Mouse (Mus musculus) spleen, adult 2 months (tissue): ENCODE results near the gene Tmem82. TPM values are rescaled to one million over a fixed set of nuclear protein-coding genes. Genes with fewer than 3 reads are reported as not detected.

Experiments used
- DNase-seq, 2 experiments: peaks; one replicate each; pipeline versions ENCODE4 v3.0.0 to v3.0.0-alpha.2; 2012 to 2021; ENCODE audit warnings: low spot score in 2 of 2, low read depth in 1 of 2
- H3K27ac ChIP-seq: fragments of 200-500 bp; 2 replicates; pipeline ENCODE4 v1.5.1; 2012; ENCODE audit warnings: low read length, inconsistent platforms; ENCODE audit not compliant: insufficient read depth
- H3K27me3 ChIP-seq: fragments of 200-500 bp; 2 replicates; pipeline ENCODE4 v1.6.1; 2012; ENCODE audit warnings: mild to moderate bottlenecking, moderate library complexity, low read length, inconsistent platforms; ENCODE audit not compliant: control insufficient read depth, insufficient read depth
- H3K36me3 ChIP-seq: fragments of 200-500 bp; 2 replicates; pipeline ENCODE4 v1.6.1; 2012; ENCODE audit warnings: mild to moderate bottlenecking, low read length, inconsistent platforms; ENCODE audit not compliant: control insufficient read depth, insufficient read depth
- H3K4me1 ChIP-seq: fragments of 200-500 bp; 2 replicates; pipeline ENCODE4 v1.6.1; 2011; ENCODE audit warnings: inconsistent platforms; ENCODE audit not compliant: control insufficient read depth, insufficient read depth, insufficient read length
- H3K4me3 ChIP-seq: fragments of 200-500 bp; 2 replicates; pipeline ENCODE4 v1.5.1; 2011; ENCODE audit warnings: mild to moderate bottlenecking, inconsistent platforms; ENCODE audit not compliant: insufficient read depth, insufficient read length; ENCODE audit errors: extremely low read depth
- CTCF ChIP-seq: fragments of 200-500 bp; IDR thresholded peaks from 2 replicates; pipeline ENCODE4 v1.5.1; 2011; ENCODE audit warnings: mild to moderate bottlenecking, inconsistent platforms; ENCODE audit not compliant: insufficient read depth, insufficient read length, insufficient replicate concordance; ENCODE audit errors: extremely low read depth
- POLR2A ChIP-seq: fragments of 200-500 bp; IDR thresholded peaks from 2 replicates; pipeline ENCODE4 v1.6.1; 2011; ENCODE audit warnings: low read depth, low read length, inconsistent platforms
- whole genome bisulfite sequencing: fragments of 180-500 bp; shearing (Covaris S2); methylation state at CpG from one replicate; pipeline ENCODE4 v1.1.7; 2018; 5-methylcytosine and 5-hydroxymethylcytosine counted together
- polyA plus RNA-seq: library from polyadenylated mRNA; depleted of rRNA; stranded (reverse); fragments of >200 nt; gene quantifications from 2 replicates; pipeline ENCODE4 v1.2.3, GENCODE M21; 2012

Tmem82 gene
- polyA plus RNA-seq, 1 experiment, result 0.56 TPM

GRCm38 (mm10) chr4:141658846-141659484, 40.5 kb upstream of the Tmem82 start:
- Histone ChIP-seq H3K4me1 (peaks cover 4% of the 10 kb centered on the region; the same call in 1 of the 2 replicates), H3K27me3 (no peaks in the 10 kb centered on the region), H3K27ac (no peak overlapping the region), H3K4me3 (no peak overlapping the region), H3K36me3 (0 out of 2 replicates have a peak, but pooled peaks cover 2% of the 10 kb centered on the region)
- TF ChIP-seq CTCF (no peak), POLR2A (no peak)
- no peak for DNase-seq
- 79% methylated on average over 6 of the region's 6 CpGs for WGBS

- no peak for TF ChIP-seq CTCF
- TF ChIP-seq POLR2A, result no peak
- peaks cover 4% of the 10 kb centered on the region; the same call in 1 of the 2 replicates for H3K36me3 ChIP-seq
- no peaks in the 10 kb centered on the region; the same call in 1 of the 2 replicates for H3K4me1 ChIP-seq
- DNase-seq, result no peak
- no peaks in the 10 kb centered on the region for H3K27me3 ChIP-seq
- no peak overlapping the region for H3K27ac ChIP-seq
- no peak overlapping the region for H3K4me3 ChIP-seq
- WGBS, result 95% methylated on average over 8 of the region's 8 CpGs
Observed at GRCm38 (mm10) chr4:141656932-141657331, 38.5 kb upstream of the Tmem82 start.

- H3K36me3 ChIP-seq, result peaks cover 4% of the 10 kb centered on the region; the same call in 1 of the 2 replicates
- TF ChIP-seq POLR2A, result no peak
- no peak for TF ChIP-seq CTCF
- no peak for DNase-seq
- no peaks in the 10 kb centered on the region; the same call in 1 of the 2 replicates for H3K4me1 ChIP-seq
- no peak overlapping the region for H3K4me3 ChIP-seq
- 0 out of 2 replicates have a peak overlapping the region, but pooled peaks have one; percentile 16 for H3K27ac ChIP-seq
- H3K27me3 ChIP-seq, result no peaks in the 10 kb centered on the region
- WGBS, result 59% methylated on average over 12 of the region's 12 CpGs
Observed at GRCm38 (mm10) chr4:141655908-141656608, 37.6 kb upstream of the Tmem82 start.

- Histone ChIP-seq H3K27ac (no peak overlapping the region), H3K36me3 (peaks cover 4% of the 10 kb centered on the region; the same call in 1 of the 2 replicates), H3K27me3 (no peaks in the 10 kb centered on the region), H3K4me1 (no peaks in the 10 kb centered on the region; the same call in 1 of the 2 replicates), H3K4me3 (no peak overlapping the region)
- 87% methylated on average over 6 of the region's 6 CpGs for WGBS
- TF ChIP-seq POLR2A (no peak), CTCF (no peak)
- no peak for DNase-seq
Observed at GRCm38 (mm10) chr4:141654509-141654908, 36.1 kb upstream of the Tmem82 start.

GRCm38 (mm10) chr4:141653813-141654212, 35.4 kb upstream of the Tmem82 start:
- H3K27ac ChIP-seq, result no peak overlapping the region
- H3K27me3 ChIP-seq, result no peaks in the 10 kb centered on the region
- no peak for DNase-seq
- peaks cover 4% of the 10 kb centered on the region for H3K36me3 ChIP-seq
- no peak overlapping the region for H3K4me3 ChIP-seq
- WGBS, result 84% methylated on average over 13 of the region's 13 CpGs
- no peaks in the 10 kb centered on the region; the same call in 1 of the 2 replicates for H3K4me1 ChIP-seq
- TF ChIP-seq CTCF (no peak), POLR2A (no peak)

- Histone ChIP-seq H3K36me3 (peaks cover 4% of the 10 kb centered on the region), H3K4me1 (no peaks in the 10 kb centered on the region; the same call in 1 of the 2 replicates), H3K27me3 (no peaks in the 10 kb centered on the region), H3K27ac (no peak overlapping the region), H3K4me3 (no peak overlapping the region)
- WGBS, result 43% methylated on average over 8 of the region's 8 CpGs
- DNase-seq, result no peak
- TF ChIP-seq POLR2A, result no peak
- no peak for TF ChIP-seq CTCF
Observed at GRCm38 (mm10) chr4:141653044-141653443, 34.6 kb upstream of the Tmem82 start.
